Comparison of ENCODE assay signal across 21 mouse cellular contexts in the genomic region with DNA sequence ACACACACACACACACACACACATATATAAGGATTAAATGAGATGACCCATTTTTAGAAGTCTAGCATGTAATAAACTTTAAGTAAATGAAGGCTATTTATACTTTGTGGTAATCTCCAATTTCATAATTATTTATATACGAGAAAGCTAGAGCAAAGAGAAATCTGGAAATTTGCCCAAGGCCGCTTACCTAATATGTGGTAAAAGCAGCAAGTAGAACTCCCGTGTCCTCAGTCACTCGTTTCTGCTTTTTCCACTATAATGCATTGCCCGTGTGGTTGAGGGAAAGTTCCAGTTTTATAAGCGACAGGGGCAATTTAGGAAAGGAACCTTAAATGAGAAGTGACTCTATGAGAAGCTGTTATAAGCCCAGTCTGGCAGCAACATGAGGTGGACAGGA. TPM values are rescaled to one million over a fixed set of nuclear protein-coding genes. Genes with fewer than 3 reads are reported as not detected.
DNase-seq lines count a peak whose midpoint lies in the region; ATAC-seq lines count a peak whose summit lies in the region.
"Had no signal": no experiment of that assay in that cellular context is flagged by ENCODE, and none has a peak within 500 bp of the region (broad histone marks: within the 10 kb centered on the region; RNA-seq: fewer than 3 reads in every experiment).

No protein-coding gene starts in this region.

- WGBS in kidney, embryonic 15.5 days: 73% methylated on average over 6 of the region's 6 CpGs

- no peak for ATAC-seq in kidney, embryonic 15.5 days (replicated peaks; ENCODE audit: low FRiP score)
- ATAC-seq in common myeloid progenitor, adult 5-6 weeks (replicated peaks; ENCODE audit: low read depth, poor library complexity, severe bottlenecking): 0 out of 2 replicates have a peak, but pooled peaks have one; percentile 18
- ATAC-seq in hematopoietic stem cell, adult 5-6 weeks (replicated peaks in 1 of 2; ENCODE audit: insufficient read depth in 1 of 2, low FRiP score in 2 of 2, low TSS enrichment in 1 of 2, low read depth in 1 of 2, poor library complexity in 2 of 2, severe bottlenecking in 2 of 2): peak; percentile 21 to 42; a peak in 2 of 4 replicates
- ATAC-seq: activated CD4-positive, CD25-positive, alpha-beta regulatory T cell, adult 4 months; forebrain, embryonic 13.5 days; midbrain, embryonic 15.5 days had no signal

- H3K4me2 ChIP-seq in kidney, embryonic 15.5 days: no peak overlapping the region
- H3K4me2 ChIP-seq: forebrain, embryonic 13.5 days; heart, embryonic 15.5 days; hindbrain, embryonic 15.5 days; midbrain, embryonic 15.5 days; neural tube, embryonic 12.5 days had no signal

- peaks cover 12% of the 10 kb centered on the region for H3K4me1 ChIP-seq in kidney, embryonic 15.5 days
- H3K4me1 ChIP-seq: heart, embryonic 15.5 days; hindbrain, embryonic 15.5 days; midbrain, embryonic 15.5 days; neural tube, embryonic 12.5 days had no signal

- no peaks in the 10 kb centered on the region for H3K27me3 ChIP-seq in kidney, embryonic 15.5 days
- H3K27me3 ChIP-seq: forebrain, embryonic 13.5 days; heart, embryonic 15.5 days; hindbrain, embryonic 15.5 days; midbrain, embryonic 15.5 days; neural tube, embryonic 12.5 days had no signal

- H3K36me3 ChIP-seq in kidney, embryonic 15.5 days: no peaks in the 10 kb centered on the region
- H3K36me3 ChIP-seq: heart, embryonic 15.5 days; hindbrain, embryonic 15.5 days; midbrain, embryonic 15.5 days; neural tube, embryonic 12.5 days had no signal

- peak overlapping the region; percentile 68 for H3K27ac ChIP-seq in kidney, embryonic 15.5 days
- H3K27ac ChIP-seq: forebrain, embryonic 13.5 days; gastrocnemius, adult 2 months; heart, embryonic 15.5 days; hindbrain, embryonic 15.5 days; layer of hippocampus, adult 2 months; liver, embryonic 14.5 days; midbrain, embryonic 15.5 days; neural tube, embryonic 12.5 days had no signal

- DNase-seq in kidney, adult 9 months: no peak
- DNase-seq in lung, postnatal 14 days: peak; percentile 25
- DNase-seq in spleen, adult 12 weeks (ENCODE audit: low spot score): no peak
- DNase-seq in urinary bladder, postnatal 4 days (ENCODE audit: low spot score in 2 of 2): no peak
- DNase-seq in c-Kit-positive CD71-positive TER-119-positive erythroid progenitor cells, embryonic 14.5 days (ENCODE audit: low spot score): no peak
- DNase-seq: cerebellum, adult 9-10 months; gastrocnemius, adult 2 months; heart, postnatal 36 days; kidney, adult 8-10 months; right cerebral cortex, postnatal 25 days had no signal

- H3K9me3 ChIP-seq in kidney, embryonic 15.5 days (replicated peaks): no peaks in the 10 kb centered on the region
- H3K9me3 ChIP-seq: forebrain, embryonic 13.5 days; heart, embryonic 15.5 days; hindbrain, embryonic 15.5 days; midbrain, embryonic 15.5 days; neural tube, embryonic 12.5 days had no signal

- H3K4me3 ChIP-seq in kidney, embryonic 15.5 days (replicated peaks): no peak overlapping the region
- H3K4me3 ChIP-seq: forebrain, embryonic 13.5 days; gastrocnemius, adult 2 months; heart, embryonic 15.5 days; hindbrain, embryonic 15.5 days; layer of hippocampus, adult 2 months; midbrain, embryonic 15.5 days; neural tube, embryonic 12.5 days had no signal

- H3K9ac ChIP-seq in kidney, embryonic 15.5 days: no peak overlapping the region
- H3K9ac ChIP-seq: forebrain, embryonic 13.5 days; heart, embryonic 15.5 days; hindbrain, embryonic 15.5 days; liver, embryonic 14.5 days; midbrain, embryonic 15.5 days; neural tube, embryonic 12.5 days had no signal

RNA-seq across cellular contexts. Expression of a gene that starts 52.6 kb away (rescaled TPM):
- polyA plus RNA-seq in kidney, embryonic 15.5 days (2015; fragmentation: Nextera tagmentation; extraction: Ambion mirVana): 5.8 and 7.0 TPM in 2 replicates
- total RNA-seq in common myeloid progenitor, adult 5-6 weeks (2017): 0.73 and 1.9 TPM in 2 replicates
- 0.69 and 1.2 TPM in 2 replicates for total RNA-seq in hematopoietic stem cell, adult 5-6 weeks (2017)
